In the genomic region with DNA sequence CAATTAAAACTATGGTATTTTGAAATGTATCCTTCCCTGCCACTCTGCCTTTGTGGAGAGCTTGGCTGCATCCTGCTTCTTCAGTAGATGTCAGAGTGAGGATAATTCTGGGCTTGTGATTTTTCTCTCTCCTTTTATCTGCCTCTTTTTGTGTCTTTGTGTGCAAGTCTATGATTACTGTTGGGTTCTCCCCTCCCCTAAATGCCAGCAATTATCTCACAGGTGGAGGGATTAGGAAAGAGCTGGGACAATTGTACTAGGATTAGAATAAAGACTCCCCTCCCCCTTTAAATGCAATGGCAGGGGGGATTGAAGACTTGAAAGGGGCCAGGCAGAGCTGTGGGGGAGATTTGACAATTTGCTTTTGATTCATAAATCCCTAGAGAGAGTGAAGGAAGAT, we compare ENCODE assay signal across 22 mouse cellular contexts.
A peak's percentile ranks its signal among the peaks of the same experiment; 100 is the strongest.
DNase-seq lines count a peak whose midpoint lies in the region; ATAC-seq and TF ChIP-seq lines count a peak whose summit lies in the region.
"Had no signal": no experiment of that assay in that cellular context is flagged by ENCODE, and none has a peak within 500 bp of the region (broad histone marks: within the 10 kb centered on the region; RNA-seq: fewer than 3 reads in every experiment).

No protein-coding gene starts in this region.

- no peaks in the 10 kb centered on the region for H3K9me3 ChIP-seq in embryonic facial prominence, embryonic 11.5 days (replicated peaks; ENCODE audit: control insufficient read depth, low read length)
- H3K9me3 ChIP-seq in embryonic facial prominence, embryonic 10.5 days, result no peaks in the 10 kb centered on the region
- no peaks in the 10 kb centered on the region for H3K9me3 ChIP-seq in forebrain, embryonic 16.5 days (ENCODE audit: control insufficient read depth, low read length)
- no peaks in the 10 kb centered on the region for H3K9me3 ChIP-seq in midbrain, embryonic 15.5 days
- H3K9me3 ChIP-seq: heart, embryonic 15.5 days; limb, embryonic 15.5 days; liver, embryonic 15.5 days; stomach, embryonic 15.5 days had no signal

- H3K9ac ChIP-seq in embryonic facial prominence, embryonic 11.5 days (replicated peaks; ENCODE audit: low read length), result no peak overlapping the region
- H3K9ac ChIP-seq in forebrain, embryonic 16.5 days (replicated peaks; ENCODE audit: low read depth, low read length), result no peak overlapping the region
- no peak overlapping the region for H3K9ac ChIP-seq in midbrain, embryonic 15.5 days
- H3K9ac ChIP-seq: heart, embryonic 15.5 days; limb, embryonic 15.5 days; liver, embryonic 15.5 days; stomach, embryonic 15.5 days had no signal

- no peak for ATAC-seq in embryonic facial prominence, embryonic 11.5 days (replicated peaks; ENCODE audit: insufficient number of reproducible peaks, low FRiP score, low TSS enrichment, low read depth)
- peak; percentile 80 for ATAC-seq in forebrain, embryonic 16.5 days
- ATAC-seq in midbrain, embryonic 15.5 days (replicated peaks), result peak; percentile 30; the same call in 1 of the 2 replicates
- ATAC-seq: inflammation-experienced regulatory T-cells, adult 6 months had no signal

- no peak for TF ChIP-seq POLR2A in brain, embryonic 14.5 days (IDR thresholded peaks at IDR 0.05; ENCODE audit: borderline replicate concordance, extremely low read depth, insufficient read depth, insufficient read length, poor library complexity, severe bottlenecking)

- no peaks in the 10 kb centered on the region for H3K27me3 ChIP-seq in embryonic facial prominence, embryonic 11.5 days (ENCODE audit: control insufficient read depth, insufficient read depth, low read length)
- H3K27me3 ChIP-seq in embryonic facial prominence, embryonic 10.5 days (replicated peaks; ENCODE audit: low read depth, poor library complexity, severe bottlenecking), result no peaks in the 10 kb centered on the region
- H3K27me3 ChIP-seq in forebrain, embryonic 16.5 days (replicated peaks; ENCODE audit: control insufficient read depth, insufficient read depth, low read length), result no peaks in the 10 kb centered on the region
- no peaks in the 10 kb centered on the region for H3K27me3 ChIP-seq in midbrain, embryonic 15.5 days (replicated peaks)
- H3K27me3 ChIP-seq: heart, embryonic 15.5 days; limb, embryonic 15.5 days; liver, embryonic 15.5 days; stomach, embryonic 15.5 days had no signal

- no peak overlapping the region for H3K4me3 ChIP-seq in embryonic facial prominence, embryonic 11.5 days (ENCODE audit: low read depth, low read length)
- no peak overlapping the region for H3K4me3 ChIP-seq in embryonic facial prominence, embryonic 10.5 days
- H3K4me3 ChIP-seq in forebrain, embryonic 16.5 days (replicated peaks; ENCODE audit: low read length), result no peak overlapping the region
- no peak overlapping the region for H3K4me3 ChIP-seq in midbrain, embryonic 15.5 days
- H3K4me3 ChIP-seq: heart, embryonic 15.5 days; limb, embryonic 15.5 days; liver, embryonic 15.5 days; stomach, embryonic 15.5 days had no signal

- no peak overlapping the region for H3K4me2 ChIP-seq in embryonic facial prominence, embryonic 11.5 days (ENCODE audit: low read depth, low read length)
- no peak overlapping the region for H3K4me2 ChIP-seq in forebrain, embryonic 16.5 days (ENCODE audit: low read length)
- no peak overlapping the region for H3K4me2 ChIP-seq in midbrain, embryonic 15.5 days
- H3K4me2 ChIP-seq: heart, embryonic 15.5 days; limb, embryonic 15.5 days; liver, embryonic 15.5 days; stomach, embryonic 15.5 days had no signal

- H3K27ac ChIP-seq in embryonic facial prominence, embryonic 11.5 days (replicated peaks; ENCODE audit: low read depth, low read length), result no peak overlapping the region
- no peak overlapping the region for H3K27ac ChIP-seq in embryonic facial prominence, embryonic 10.5 days (replicated peaks)
- peak overlapping the region; percentile 64 for H3K27ac ChIP-seq in forebrain, embryonic 16.5 days (ENCODE audit: low read length)
- no peak overlapping the region for H3K27ac ChIP-seq in midbrain, embryonic 15.5 days
- H3K27ac ChIP-seq: heart, embryonic 15.5 days; limb, embryonic 15.5 days; liver, embryonic 15.5 days; stomach, embryonic 15.5 days had no signal

- no peaks in the 10 kb centered on the region for H3K36me3 ChIP-seq in embryonic facial prominence, embryonic 11.5 days (replicated peaks; ENCODE audit: control insufficient read depth, insufficient read depth, low read depth, low read length)
- no peaks in the 10 kb centered on the region for H3K36me3 ChIP-seq in embryonic facial prominence, embryonic 10.5 days (replicated peaks)
- no peaks in the 10 kb centered on the region for H3K36me3 ChIP-seq in forebrain, embryonic 16.5 days (ENCODE audit: control insufficient read depth, insufficient read depth)
- no peaks in the 10 kb centered on the region for H3K36me3 ChIP-seq in midbrain, embryonic 15.5 days (replicated peaks)
- H3K36me3 ChIP-seq: heart, embryonic 15.5 days; limb, embryonic 15.5 days; liver, embryonic 15.5 days; stomach, embryonic 15.5 days had no signal

- peak; percentile 14 for DNase-seq in embryonic facial prominence, embryonic 11.5 days (ENCODE audit: low spot score)
- DNase-seq in embryonic facial prominence, embryonic 10.5 days (ENCODE audit: low spot score), result no peak
- DNase-seq in brain, embryonic 14.5 days (ENCODE audit: low read depth), result peak; percentile 84
- DNase-seq in adrenal gland, postnatal 14 days, result no peak
- no peak for DNase-seq in liver
- no peak for DNase-seq in testis, postnatal 10 days (ENCODE audit: low spot score)
- DNase-seq: adrenal gland, postnatal 10 days; cerebellum, adult 9-10 months; heart, postnatal 4 days; kidney, adult 18-20 months; kidney, postnatal 14 days; left cerebral cortex, postnatal 4 days; lung, postnatal 4 days; thymus, adult 2 months; thymus, postnatal 4 days had no signal

- no peak for TF ChIP-seq CTCF in brain, embryonic 14.5 days (IDR thresholded peaks at IDR 0.05; ENCODE audit: borderline replicate concordance, extremely low read depth, insufficient read depth, insufficient read length)

- H3K4me1 ChIP-seq in embryonic facial prominence, embryonic 11.5 days (ENCODE audit: control insufficient read depth, insufficient read depth, low read length), result no peaks in the 10 kb centered on the region
- H3K4me1 ChIP-seq in embryonic facial prominence, embryonic 10.5 days, result peaks cover 26% of the 10 kb centered on the region
- H3K4me1 ChIP-seq in forebrain, embryonic 16.5 days (replicated peaks; ENCODE audit: control insufficient read depth, insufficient read depth, low read length), result peaks cover 7% of the 10 kb centered on the region
- peaks cover 19% of the 10 kb centered on the region for H3K4me1 ChIP-seq in midbrain, embryonic 15.5 days
- H3K4me1 ChIP-seq: heart, embryonic 15.5 days; limb, embryonic 15.5 days; liver, embryonic 15.5 days; stomach, embryonic 15.5 days had no signal

Comparison
In these comparisons a context has a peak if more than half of its experiments do, and no peak if none do; other contexts are left out.
1. DNase-seq: peak in embryonic facial prominence, embryonic 11.5 days (single experiment) and brain, embryonic 14.5 days (single experiment); none in embryonic facial prominence, embryonic 10.5 days (single experiment), adrenal gland, postnatal 14 days (single experiment), liver (single experiment) and testis, postnatal 10 days (single experiment).